Mouse (Mus musculus) midbrain, embryonic 10.5 days (tissue): ENCODE measurements around the gene Tmem45a. TPM values are rescaled to one million over a fixed set of nuclear protein-coding genes. Genes with fewer than 3 reads are reported as not detected.

Source experiments
- DNase-seq: peaks from one replicate; pipeline ENCODE4 v3.0.0-alpha.2; 2017; ENCODE audit warnings: low spot score
- H3K27ac ChIP-seq: fragments of 300-500 bp; sonication (generic); replicated peaks from 2 replicates; pipeline ENCODE4 v1.5.1; 2016; ENCODE audit warnings: mild to moderate bottlenecking
- H3K27me3 ChIP-seq: fragments of 300-500 bp; sonication (generic); 2 replicates; pipeline ENCODE4 v1.6.1; 2016; ENCODE audit warnings: low read depth, mild to moderate bottlenecking; ENCODE audit not compliant: poor library complexity, severe bottlenecking
- H3K36me3 ChIP-seq: fragments of 300-500 bp; sonication (generic); 2 replicates; pipeline ENCODE4 v1.6.1; 2016; ENCODE audit warnings: mild to moderate bottlenecking, moderate library complexity
- H3K4me1 ChIP-seq: fragments of 300-500 bp; sonication (generic); 2 replicates; pipeline ENCODE4 v1.6.1; 2016
- H3K4me3 ChIP-seq: fragments of 300-500 bp; sonication (generic); 2 replicates; pipeline ENCODE4 v1.5.1; 2016; ENCODE audit warnings: mild to moderate bottlenecking, moderate library complexity
- H3K9me3 ChIP-seq: fragments of 300-500 bp; sonication (generic); replicated peaks from 2 replicates; pipeline ENCODE4 v1.6.1; 2016; ENCODE audit warnings: mild to moderate bottlenecking
- WGBS: fragments of 180-500 bp; shearing (Covaris S2); methylation state at CpG from one replicate; pipeline ENCODE4 v1.1.7; 2016; 5-methylcytosine and 5-hydroxymethylcytosine counted together
- polyA plus RNA-seq: library from polyadenylated mRNA; unstranded; fragments of >200 nt; fragmentation: Nextera tagmentation; extraction: Ambion mirVana; gene quantifications from 2 replicates; pipeline ENCODE4 v1.2.1, GENCODE M21; 2016

Gene Tmem45a
- polyA plus RNA-seq, 1 experiment from 2014 or later, result 6.9 TPM

- no peak overlapping the region for H3K4me3 ChIP-seq
- WGBS, result 78% methylated on average over 10 of the region's 10 CpGs
- DNase-seq, result no peak
- H3K4me1 ChIP-seq, result peaks cover 6% of the 10 kb centered on the region
- H3K27ac ChIP-seq, result no peak overlapping the region
- no peaks in the 10 kb centered on the region for H3K9me3 ChIP-seq
- no peaks in the 10 kb centered on the region for H3K27me3 ChIP-seq
- no peaks in the 10 kb centered on the region for H3K36me3 ChIP-seq
Observed at GRCm38 (mm10) chr16:56852841-56853587, 33.0 kb downstream of the Tmem45a start.

- WGBS, result 90% methylated on average over 5 of the region's 5 CpGs
- Histone ChIP-seq H3K27ac (no peak overlapping the region), H3K4me1 (no peaks in the 10 kb centered on the region)
Observed at GRCm38 (mm10) chr16:56842988-56843387, 43.0 kb downstream of the Tmem45a start.

GRCm38 (mm10) chr16:56833312-56833711 lies 52.7 kb downstream of the Tmem45a start:
- 98% methylated on average over 1 of the region's 1 CpGs for WGBS
- H3K4me1 ChIP-seq, result no peaks in the 10 kb centered on the region
- H3K4me3 ChIP-seq, result no peak overlapping the region
- no peaks in the 10 kb centered on the region for H3K27me3 ChIP-seq
- no peak overlapping the region for H3K27ac ChIP-seq
- DNase-seq, result no peak
- no peaks in the 10 kb centered on the region for H3K36me3 ChIP-seq
- no peaks in the 10 kb centered on the region for H3K9me3 ChIP-seq

More at GRCm38 (mm10) chr16:56842988-56843387, 43.0 kb downstream of the Tmem45a start:
- Histone ChIP-seq H3K27me3 (no peaks in the 10 kb centered on the region), H3K9me3 (no peaks in the 10 kb centered on the region), H3K36me3 (no peaks in the 10 kb centered on the region), H3K4me3 (no peak overlapping the region)
- no peak for DNase-seq

- Histone ChIP-seq H3K4me1 (no peaks in the 10 kb centered on the region), H3K4me3 (no peak overlapping the region), H3K9me3 (no peaks in the 10 kb centered on the region), H3K27ac (no peak overlapping the region), H3K27me3 (no peaks in the 10 kb centered on the region), H3K36me3 (no peaks in the 10 kb centered on the region)
- no peak for DNase-seq
- WGBS, result 95% methylated on average over 2 of the region's 2 CpGs
Observed at GRCm38 (mm10) chr16:56831986-56832385, 54.0 kb downstream of the Tmem45a start.

DNA sequence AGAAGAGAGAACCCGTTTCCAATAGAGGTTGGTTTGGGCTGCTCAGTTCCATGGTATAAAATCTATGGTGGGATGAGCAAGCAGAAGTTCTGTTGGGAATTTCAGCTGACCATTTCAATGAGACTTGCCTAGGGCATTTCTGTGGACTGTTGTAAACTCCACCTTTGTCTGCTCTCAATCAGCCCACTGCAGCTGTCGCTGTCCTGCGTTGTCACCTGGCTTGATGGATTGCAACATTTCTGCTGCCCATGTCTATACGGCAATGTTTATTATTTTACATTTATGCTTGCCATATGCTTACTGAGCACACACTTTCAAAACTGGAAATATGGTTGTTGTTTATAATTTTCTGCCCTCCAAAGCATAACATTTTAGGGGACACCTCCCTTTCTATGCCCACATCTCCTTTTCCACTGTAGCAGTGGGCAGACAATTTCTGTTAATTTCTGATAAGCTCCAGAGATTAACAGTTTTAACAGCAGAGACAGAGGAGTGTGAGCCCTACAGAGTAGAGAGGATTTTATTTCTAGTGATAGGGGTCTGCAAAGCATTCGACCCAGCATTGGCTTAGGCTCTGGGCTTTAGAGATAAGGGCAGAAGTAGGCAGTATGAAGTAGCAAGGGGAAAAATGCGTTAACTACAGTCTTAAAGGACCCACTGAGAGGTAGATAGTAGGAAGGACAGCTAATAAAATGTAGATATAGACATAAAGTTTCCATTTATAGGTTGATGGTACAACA lies 84.4 kb downstream of the Tmem45a start:
- Histone ChIP-seq H3K36me3 (no peaks in the 10 kb centered on the region), H3K4me1 (no peaks in the 10 kb centered on the region), H3K4me3 (no peak overlapping the region), H3K27me3 (no peaks in the 10 kb centered on the region), H3K9me3 (no peaks in the 10 kb centered on the region), H3K27ac (no peak overlapping the region)
- DNase-seq, result no peak
- WGBS, result 84% methylated on average over 6 of the region's 6 CpGs

GRCm38 (mm10) chr16:56800946-56801345 lies 85.0 kb downstream of the Tmem45a start:
- no peaks in the 10 kb centered on the region for H3K9me3 ChIP-seq
- no peaks in the 10 kb centered on the region for H3K36me3 ChIP-seq
- H3K4me3 ChIP-seq, result no peak overlapping the region
- 89% methylated on average over 7 of the region's 7 CpGs for WGBS
- no peak for DNase-seq
- no peaks in the 10 kb centered on the region for H3K27me3 ChIP-seq
- no peaks in the 10 kb centered on the region for H3K4me1 ChIP-seq
- no peak overlapping the region for H3K27ac ChIP-seq

- H3K27ac ChIP-seq, result no peak overlapping the region
- no peaks in the 10 kb centered on the region for H3K4me1 ChIP-seq
- H3K9me3 ChIP-seq, result no peaks in the 10 kb centered on the region
- no peaks in the 10 kb centered on the region for H3K27me3 ChIP-seq
- no peak overlapping the region for H3K4me3 ChIP-seq
- WGBS, result 44% methylated on average over 2 of the region's 2 CpGs
- no peaks in the 10 kb centered on the region for H3K36me3 ChIP-seq
- no peak for DNase-seq
Observed at GRCm38 (mm10) chr16:56800469-56800868, 85.5 kb downstream of the Tmem45a start.

DNA sequence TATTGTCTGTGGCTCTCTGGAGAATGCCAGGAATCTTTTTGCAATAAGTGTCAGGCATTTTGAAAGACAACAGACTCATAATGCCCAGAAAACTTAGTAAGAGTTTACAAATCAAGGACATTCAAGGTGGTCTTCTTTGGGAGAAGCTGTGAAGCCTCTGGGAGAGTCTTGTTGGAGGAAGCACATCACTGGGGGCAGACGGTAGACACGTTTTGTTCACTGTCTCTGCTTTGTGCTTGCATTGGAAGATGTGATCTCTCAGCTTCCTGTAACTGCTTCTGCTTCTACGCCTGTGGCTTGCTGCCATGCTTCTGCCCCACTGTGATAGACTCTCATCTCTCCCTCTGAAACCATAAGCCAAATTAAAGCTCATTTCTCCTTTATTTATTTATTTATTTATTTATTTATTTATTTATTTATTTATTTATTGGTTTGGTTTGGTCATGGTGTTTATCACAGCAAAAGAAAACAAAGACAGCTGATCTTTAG lies 86.4 kb downstream of the Tmem45a start:
- Histone ChIP-seq H3K27me3 (no peaks in the 10 kb centered on the region), H3K9me3 (no peaks in the 10 kb centered on the region), H3K36me3 (no peaks in the 10 kb centered on the region), H3K4me1 (no peaks in the 10 kb centered on the region), H3K4me3 (no peak overlapping the region), H3K27ac (no peak overlapping the region)
- 92% methylated on average over 3 of the region's 3 CpGs for WGBS
- DNase-seq, result no peak

DNA sequence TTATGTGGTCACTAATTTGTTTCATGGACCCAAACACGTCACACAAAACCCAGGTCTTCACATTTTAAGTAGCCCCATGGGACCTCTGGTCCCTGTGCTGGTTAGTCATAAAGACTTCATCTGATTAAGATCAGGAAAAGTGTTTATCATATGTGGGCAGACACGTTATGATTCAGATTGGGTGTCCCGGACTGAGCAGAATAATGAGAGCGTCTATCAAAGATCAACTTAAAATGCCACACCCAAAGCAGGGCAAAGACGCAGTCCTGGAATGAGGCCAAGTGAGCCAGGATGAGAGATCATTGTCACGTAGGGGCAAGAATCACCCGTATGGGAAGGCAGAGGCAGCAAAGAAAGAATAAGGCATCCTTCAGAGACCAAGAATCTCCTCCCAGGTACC lies 87.1 kb downstream of the Tmem45a start:
- Histone ChIP-seq H3K27ac (no peak overlapping the region), H3K36me3 (no peaks in the 10 kb centered on the region), H3K4me3 (no peak overlapping the region), H3K9me3 (no peaks in the 10 kb centered on the region), H3K4me1 (no peaks in the 10 kb centered on the region), H3K27me3 (no peaks in the 10 kb centered on the region)
- 91% methylated on average over 7 of the region's 7 CpGs for WGBS
- no peak for DNase-seq

DNA sequence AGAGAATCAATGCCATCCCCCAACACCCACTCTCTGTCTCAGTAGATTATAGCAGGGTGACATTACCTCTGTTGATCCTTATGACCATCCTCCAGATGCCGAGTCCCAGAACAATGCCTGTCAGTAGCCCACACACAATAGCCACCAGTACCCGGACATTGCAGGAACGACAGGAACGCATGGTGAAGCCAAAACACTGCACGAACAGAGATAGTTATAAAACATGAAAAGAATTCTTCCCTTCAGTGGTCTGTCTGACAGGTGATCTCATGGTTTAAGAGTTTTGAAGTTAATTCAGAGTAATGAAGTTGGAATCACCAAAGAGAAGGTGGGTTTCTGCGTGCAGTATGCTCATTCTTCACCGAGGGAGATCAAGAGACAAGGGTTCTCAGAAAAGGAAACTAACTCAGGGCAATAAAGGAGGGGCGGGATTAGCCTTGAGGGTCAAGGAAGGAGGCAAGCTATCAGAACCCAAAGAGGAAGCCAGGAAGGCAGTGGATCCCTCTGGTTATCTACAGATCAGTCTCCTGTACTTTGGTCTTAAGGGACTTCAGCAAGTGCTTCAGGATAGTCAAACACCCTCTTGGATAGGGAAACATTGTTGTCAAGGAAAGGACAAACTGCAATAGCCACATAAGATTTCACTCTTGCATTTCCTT lies 90.4 kb downstream of the Tmem45a start, which contains the start of gene Adgrg7:
Adgrg7 (minus strand) TSS at position 375 of the 659 bp plus-strand sequence.
- no peaks in the 10 kb centered on the region for H3K36me3 ChIP-seq
- no peak within 1 kb of the TSS for H3K4me3 ChIP-seq
- WGBS, result 85% methylated on average over 8 of the region's 8 CpGs
- no peak within 1 kb of the TSS for H3K27ac ChIP-seq
- H3K9me3 ChIP-seq, result no peaks in the 10 kb centered on the region
- DNase-seq, result no peak
- no peaks in the 10 kb centered on the region for H3K27me3 ChIP-seq
- H3K4me1 ChIP-seq, result no peaks in the 10 kb centered on the region

GRCm38 (mm10) chr16:56794383-56795144 lies 91.4 kb downstream of the Tmem45a start:
- Histone ChIP-seq H3K27ac (no peak overlapping the region), H3K36me3 (no peaks in the 10 kb centered on the region), H3K9me3 (no peaks in the 10 kb centered on the region), H3K27me3 (no peaks in the 10 kb centered on the region), H3K4me3 (no peak overlapping the region), H3K4me1 (no peaks in the 10 kb centered on the region)
- no peak for DNase-seq
- WGBS, result 86% methylated on average over 7 of the region's 7 CpGs

DNA sequence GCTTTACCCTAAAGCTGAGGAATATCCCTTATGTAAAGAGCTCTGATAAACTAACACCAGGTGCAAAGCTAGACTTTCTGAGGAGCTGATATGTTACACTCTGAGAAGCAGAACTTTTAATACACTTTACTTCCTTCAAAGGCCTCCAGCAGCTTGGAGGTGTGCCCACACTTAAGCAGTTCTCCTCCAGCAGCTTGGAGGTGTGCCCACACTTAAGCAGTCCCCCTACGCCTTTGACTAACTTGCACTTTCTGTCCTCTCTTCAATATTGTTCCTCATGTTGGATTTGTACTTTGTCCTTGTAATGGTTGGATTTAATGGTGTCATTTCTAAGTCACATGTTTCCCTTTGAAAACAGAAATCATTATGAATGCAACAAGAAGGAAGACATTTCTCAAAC lies 92.2 kb downstream of the Tmem45a start:
- Histone ChIP-seq H3K27ac (no peak overlapping the region), H3K9me3 (no peaks in the 10 kb centered on the region), H3K36me3 (no peaks in the 10 kb centered on the region), H3K27me3 (no peaks in the 10 kb centered on the region), H3K4me1 (no peaks in the 10 kb centered on the region), H3K4me3 (no peak overlapping the region)
- 68% methylated on average over 1 of the region's 1 CpGs for WGBS
- DNase-seq, result no peak
